Mouse (Mus musculus) frontal cortex, postnatal 10 days (tissue): ENCODE measurements around the gene Fam172a.
"Not testable (repeated sequence)": the region's sequence is repeated elsewhere in the genome, so short reads cannot be mapped to it uniquely, and the experiment has no call there.

Source experiments
- DNase-seq, 2 experiments: peaks; one replicate each; pipeline ENCODE4 v3.0.0; 2022; ENCODE audit warnings: low spot score in 2 of 2, mixed read lengths in 1 of 2

Fam172a gene

GRCm38 (mm10) chr13:77701733-77702132, at the start of gene Fam172a:
Fam172a (plus strand) TSS chr13:77702033.
- not testable (repeated sequence) for DNase-seq

- DNase-seq = no peak
Measured at GRCm38 (mm10) chr13:77688651-77689050, 13.2 kb upstream of the Fam172a start.

- DNase-seq = peak; percentile 81 to 91
Measured at GRCm38 (mm10) chr13:77708514-77709013, 6.7 kb downstream of the Fam172a start.

GRCm38 (mm10) chr13:77717499-77717898, 15.7 kb downstream of the Fam172a start:
- no peak for DNase-seq

GRCm38 (mm10) chr13:77742822-77743221, 41.0 kb downstream of the Fam172a start:
- no peak for DNase-seq

- DNase-seq = no peak
Measured at GRCm38 (mm10) chr13:77777606-77778005, 75.8 kb downstream of the Fam172a start.

- DNase-seq = not testable (repeated sequence)
Measured at GRCm38 (mm10) chr13:77807341-77807740, 105.5 kb downstream of the Fam172a start.

GRCm38 (mm10) chr13:77810449-77810848, 108.6 kb downstream of the Fam172a start:
- DNase-seq = no peak

- no peak for DNase-seq
Measured at GRCm38 (mm10) chr13:77826138-77826537, 124.3 kb downstream of the Fam172a start.

GRCm38 (mm10) chr13:77843017-77843654, 141.3 kb downstream of the Fam172a start:
- no peak for DNase-seq

- no peak for DNase-seq
Measured at GRCm38 (mm10) chr13:77848868-77849267, 147.0 kb downstream of the Fam172a start.

- no peak for DNase-seq
Measured at GRCm38 (mm10) chr13:77864804-77865203, 163.0 kb downstream of the Fam172a start.

GRCm38 (mm10) chr13:77868314-77868713, 166.5 kb downstream of the Fam172a start:
- DNase-seq = no peak

- no peak for DNase-seq
Measured at GRCm38 (mm10) chr13:77878120-77878519, 176.3 kb downstream of the Fam172a start.

GRCm38 (mm10) chr13:77878545-77878944, 176.7 kb downstream of the Fam172a start:
- no peak for DNase-seq

GRCm38 (mm10) chr13:77897619-77898018, 195.8 kb downstream of the Fam172a start:
- no peak for DNase-seq

- DNase-seq = no peak
Measured at GRCm38 (mm10) chr13:77898066-77898796, 196.4 kb downstream of the Fam172a start.

- DNase-seq = no peak
Measured at GRCm38 (mm10) chr13:77899725-77900124, 197.9 kb downstream of the Fam172a start.

- no peak for DNase-seq
Measured at GRCm38 (mm10) chr13:77900843-77901242, 199.0 kb downstream of the Fam172a start.

GRCm38 (mm10) chr13:77909184-77909583, 207.4 kb downstream of the Fam172a start:
- DNase-seq = no peak

GRCm38 (mm10) chr13:77922834-77923233, 221.0 kb downstream of the Fam172a start:
- DNase-seq = no peak

GRCm38 (mm10) chr13:77957611-77958010, 255.8 kb downstream of the Fam172a start:
- DNase-seq = no peak
